In the genomic region with DNA sequence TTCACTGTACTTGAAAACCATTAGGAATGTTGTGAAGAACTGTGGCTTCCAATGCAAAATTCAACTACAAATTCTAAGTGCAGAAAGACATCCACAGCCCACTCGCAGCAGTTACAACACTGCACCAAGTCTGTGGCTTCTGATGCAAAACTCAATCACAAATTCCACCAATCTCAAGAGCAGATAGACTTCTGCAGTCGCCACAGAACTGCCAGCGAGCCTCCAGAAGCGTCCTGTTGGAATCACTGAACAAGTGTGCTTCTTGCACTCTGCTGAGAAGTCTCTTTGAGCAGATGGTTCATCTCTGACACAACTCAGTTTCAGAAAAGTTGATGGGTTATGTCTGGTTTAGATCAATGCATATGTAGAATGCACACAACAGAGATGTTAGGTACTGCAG, we compare ENCODE assay signal across 24 mouse cellular contexts. TPM values are rescaled to one million over a fixed set of nuclear protein-coding genes. Genes with fewer than 3 reads are reported as not detected.
"Had no signal": no experiment of that assay in that cellular context is flagged by ENCODE, and none has a peak within 500 bp of the region (broad histone marks: within the 10 kb centered on the region; RNA-seq: fewer than 3 reads in every experiment).

No protein-coding gene starts in this region.

- H3K27ac ChIP-seq: gastrocnemius, adult 2 months; heart, embryonic 10.5 days; hindbrain, embryonic 10.5 days; hindbrain, embryonic 12.5 days; hindbrain, embryonic 14.5 days; intestine, embryonic 15.5 days; layer of hippocampus, adult 2 months; left cerebral cortex, adult 2 months; limb, embryonic 13.5 days; limb, embryonic 15.5 days; liver, embryonic 12.5 days had no signal

- ATAC-seq: inflammation-experienced regulatory T-cells, adult 6 months; intestine, embryonic 15.5 days; intestine, postnatal 0 days; liver, embryonic 12.5 days had no signal

- H3K4me1 ChIP-seq: hindbrain, embryonic 10.5 days; liver, embryonic 12.5 days had no signal

- DNase-seq: gastrocnemius, adult 2 months; gastrocnemius, postnatal 10 days; gastrocnemius, postnatal 25 days; heart, postnatal 10 days; heart, postnatal 4 days; kidney, adult 18-20 months; kidney, adult 8-10 months; kidney, postnatal 10 days; kidney, postnatal 25 days; kidney, postnatal 4 days had no signal

- H3K4me3 ChIP-seq: gastrocnemius, adult 2 months; heart, embryonic 10.5 days; heart, embryonic 12.5 days; hindbrain, embryonic 10.5 days; hindbrain, embryonic 12.5 days; intestine, embryonic 15.5 days; layer of hippocampus, adult 2 months; left cerebral cortex, adult 2 months; limb, embryonic 13.5 days; limb, embryonic 15.5 days; liver, embryonic 12.5 days had no signal

- H3K9ac ChIP-seq: heart, embryonic 12.5 days; hindbrain, embryonic 12.5 days; hindbrain, embryonic 14.5 days; intestine, embryonic 15.5 days; limb, embryonic 13.5 days; limb, embryonic 15.5 days; liver, embryonic 12.5 days had no signal

- H3K9me3 ChIP-seq: heart, embryonic 10.5 days; heart, embryonic 12.5 days; hindbrain, embryonic 10.5 days; hindbrain, embryonic 12.5 days; intestine, embryonic 15.5 days; limb, embryonic 13.5 days; limb, embryonic 15.5 days; liver, embryonic 12.5 days had no signal

- H3K4me2 ChIP-seq: heart, embryonic 12.5 days; hindbrain, embryonic 12.5 days; hindbrain, embryonic 14.5 days; intestine, embryonic 15.5 days; limb, embryonic 13.5 days; limb, embryonic 15.5 days; liver, embryonic 12.5 days had no signal

- H3K27me3 ChIP-seq: heart, embryonic 12.5 days; hindbrain, embryonic 12.5 days; intestine, embryonic 15.5 days; limb, embryonic 13.5 days; limb, embryonic 15.5 days; liver, embryonic 12.5 days had no signal

RNA-seq across cellular contexts. Expression of a gene that starts 15.9 kb away (rescaled TPM):
- total RNA-seq: granulocyte monocyte progenitor cell, adult 5-6 weeks had no signal
- polyA plus RNA-seq: inflammation-experienced regulatory T-cells, adult 6 months had no signal
